Mouse (Mus musculus): ENCODE data around the gene Ccar1.

- TF ChIP-seq CTCF (conservative IDR thresholded peaks at IDR 0.05; ENCODE audit: insufficient read depth, insufficient read length, low read depth, low read length) = no peak
- no peak for TF ChIP-seq POLR2A (IDR thresholded peaks at IDR 0.05; ENCODE audit: low read depth, low read length)
Observed at GRCm38 (mm10) chr10:62739961-62740737, 51.9 kb downstream of the Ccar1 start.
